Mouse (Mus musculus) testis, adult 2 months (tissue): Measurements from ENCODE around the gene Vcl. TPM values are rescaled to one million over a fixed set of nuclear protein-coding genes. Genes with fewer than 3 reads are reported as not detected.

ENCODE experiments used
- H3K27ac ChIP-seq: fragments of 200-500 bp; 2 replicates; pipeline ENCODE4 v1.5.1; 2012; ENCODE audit warnings: low read depth, low read length; ENCODE audit not compliant: control insufficient read depth, insufficient read depth
- H3K27me3 ChIP-seq: fragments of 200-500 bp; 2 replicates; pipeline ENCODE4 v1.6.1; 2012; ENCODE audit warnings: mild to moderate bottlenecking, low read length, moderate library complexity; ENCODE audit not compliant: control insufficient read depth, insufficient read depth
- H3K36me3 ChIP-seq: fragments of 200-500 bp; 2 replicates; pipeline ENCODE4 v1.6.1; 2012; ENCODE audit warnings: mild to moderate bottlenecking, low read length; ENCODE audit not compliant: control insufficient read depth, insufficient read depth
- H3K4me1 ChIP-seq: fragments of 200-500 bp; 2 replicates; pipeline ENCODE4 v1.6.1; 2012; ENCODE audit warnings: low read length; ENCODE audit not compliant: control insufficient read depth, insufficient read depth
- H3K4me3 ChIP-seq: fragments of 200-500 bp; 2 replicates; pipeline ENCODE4 v1.5.1; 2012; ENCODE audit warnings: low read depth, mild to moderate bottlenecking, low read length, moderate library complexity, mixed read lengths; ENCODE audit not compliant: control insufficient read depth
- CTCF ChIP-seq: fragments of 200-500 bp; IDR thresholded peaks from 2 replicates; pipeline ENCODE4 v1.5.1; 2012; ENCODE audit warnings: low read depth, mild to moderate bottlenecking, inconsistent platforms, low read length, moderate library complexity; ENCODE audit not compliant: control insufficient read depth, insufficient read depth, insufficient replicate concordance
- POLR2A ChIP-seq: fragments of 200-500 bp; IDR thresholded peaks from 2 replicates; pipeline ENCODE4 v1.6.1; 2012; ENCODE audit warnings: low read depth, mild to moderate bottlenecking, inconsistent platforms, low read length, moderate library complexity; ENCODE audit not compliant: control insufficient read depth
- polyA plus RNA-seq: library from polyadenylated mRNA; depleted of rRNA; stranded (reverse); fragments of >200 nt; gene quantifications from 2 replicates; pipeline ENCODE4 v1.2.3, GENCODE M21; 2012

Vcl gene
- polyA plus RNA-seq, 1 experiment = 22.9 TPM

GRCm38 (mm10) chr14:20956021-20956420 is 26.8 kb downstream of the Vcl start:
- no peaks in the 10 kb centered on the region for H3K36me3 ChIP-seq
- no peaks in the 10 kb centered on the region for H3K27me3 ChIP-seq
- no peak for TF ChIP-seq POLR2A
- TF ChIP-seq CTCF = no peak
- H3K27ac ChIP-seq = no peak overlapping the region
- no peaks in the 10 kb centered on the region for H3K4me1 ChIP-seq
- H3K4me3 ChIP-seq = no peak overlapping the region

DNA sequence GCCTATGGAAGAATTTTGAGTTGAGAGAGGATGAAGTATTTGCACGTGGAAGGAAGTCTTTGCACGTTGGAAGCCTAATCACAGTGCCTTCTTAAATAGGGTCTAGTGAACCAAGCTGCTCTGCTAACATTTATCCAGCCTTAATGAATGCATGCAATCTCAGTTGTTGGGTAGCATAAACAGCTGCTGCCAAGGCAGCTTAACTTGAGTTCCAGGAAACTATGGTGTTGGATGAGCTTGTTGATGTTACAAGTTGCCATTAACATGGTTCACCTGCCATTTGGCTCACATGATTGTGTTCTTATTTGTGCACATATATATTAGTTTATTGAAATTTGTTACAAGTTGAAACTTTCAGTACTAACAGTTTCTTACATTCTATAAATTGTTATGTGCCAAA is 29.8 kb downstream of the Vcl start:
- H3K4me1 ChIP-seq = no peaks in the 10 kb centered on the region
- TF ChIP-seq POLR2A (no peak), CTCF (no peak)
- H3K27me3 ChIP-seq = no peaks in the 10 kb centered on the region
- H3K4me3 ChIP-seq = no peak overlapping the region
- H3K27ac ChIP-seq = no peak overlapping the region
- H3K36me3 ChIP-seq = no peaks in the 10 kb centered on the region

- no peaks in the 10 kb centered on the region for H3K4me1 ChIP-seq
- TF ChIP-seq CTCF (no peak), POLR2A (no peak)
- no peaks in the 10 kb centered on the region for H3K27me3 ChIP-seq
- H3K27ac ChIP-seq = no peak overlapping the region
- no peaks in the 10 kb centered on the region for H3K36me3 ChIP-seq
- no peak overlapping the region for H3K4me3 ChIP-seq
These were observed 33.3 kb downstream of the Vcl start for GRCm38 (mm10) chr14:20962466-20962865.

DNA sequence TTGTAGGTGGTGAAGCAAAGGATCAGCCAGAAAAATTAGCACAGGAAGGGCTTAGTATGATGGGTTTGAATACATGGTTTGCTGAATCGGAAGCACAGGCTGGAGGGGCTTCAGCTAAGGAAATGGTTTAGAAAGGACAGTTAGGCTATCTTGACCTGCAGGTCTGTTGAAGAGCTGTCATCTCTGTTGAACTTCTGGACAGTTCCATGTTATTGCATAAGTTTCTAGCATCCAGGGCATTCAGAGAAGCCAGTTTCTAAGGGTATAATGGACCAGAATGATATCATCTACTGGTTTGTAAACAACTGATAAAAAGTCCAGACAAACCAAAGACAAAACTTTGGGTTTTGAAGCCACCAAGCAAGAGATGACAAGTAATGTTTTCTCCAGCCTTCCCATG is 33.7 kb downstream of the Vcl start:
- Histone ChIP-seq H3K4me3 (no peak overlapping the region), H3K27ac (no peak overlapping the region), H3K4me1 (no peaks in the 10 kb centered on the region), H3K27me3 (no peaks in the 10 kb centered on the region), H3K36me3 (no peaks in the 10 kb centered on the region)
- TF ChIP-seq CTCF = no peak
- TF ChIP-seq POLR2A = no peak

DNA sequence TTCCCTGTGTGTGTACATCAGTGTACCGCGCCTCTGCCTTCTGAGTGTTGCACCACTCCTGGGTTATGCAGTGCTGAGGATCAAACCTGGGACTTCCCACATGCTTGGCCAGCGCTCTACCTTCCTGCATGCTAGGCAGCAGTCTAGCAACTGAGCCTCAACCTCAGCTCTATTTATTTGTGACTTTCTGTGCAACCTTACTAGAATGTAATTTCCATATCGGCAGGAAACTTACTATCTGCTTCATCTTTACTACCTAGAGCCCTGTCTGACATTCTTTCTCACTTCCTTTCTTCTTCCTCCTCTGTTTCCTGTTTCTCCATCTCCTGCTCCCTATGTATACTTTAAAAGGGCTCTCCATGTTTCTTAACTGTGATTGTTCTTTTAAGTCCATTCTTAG is 34.7 kb downstream of the Vcl start:
- H3K4me3 ChIP-seq = no peak overlapping the region
- H3K4me1 ChIP-seq = no peaks in the 10 kb centered on the region
- H3K27ac ChIP-seq = no peak overlapping the region
- H3K27me3 ChIP-seq = no peaks in the 10 kb centered on the region
- no peak for TF ChIP-seq CTCF
- TF ChIP-seq POLR2A = no peak
- H3K36me3 ChIP-seq = no peaks in the 10 kb centered on the region

DNA sequence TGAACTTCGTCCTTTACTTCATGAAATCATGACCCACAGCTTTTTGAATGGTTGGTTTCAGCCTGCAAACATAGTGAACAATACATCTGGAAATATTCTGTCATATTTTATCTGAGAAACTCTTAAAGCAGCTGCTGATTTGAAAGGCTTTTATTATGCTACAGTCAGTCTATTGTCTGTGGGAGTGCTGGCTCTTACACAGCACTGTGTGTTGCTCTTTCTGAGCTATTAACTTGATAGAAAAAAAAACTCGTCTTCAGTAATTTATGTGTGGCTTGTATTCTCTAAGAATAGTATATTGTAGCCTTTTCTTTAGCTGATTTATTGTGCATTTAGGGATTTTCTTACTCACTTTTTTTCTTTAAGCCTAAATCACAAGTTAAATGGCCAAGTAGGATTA is 35.1 kb downstream of the Vcl start:
- Histone ChIP-seq H3K4me3 (no peak overlapping the region), H3K27me3 (no peaks in the 10 kb centered on the region), H3K27ac (no peak overlapping the region), H3K36me3 (no peaks in the 10 kb centered on the region), H3K4me1 (no peaks in the 10 kb centered on the region)
- no peak for TF ChIP-seq POLR2A
- no peak for TF ChIP-seq CTCF

GRCm38 (mm10) chr14:20966959-20967670 is 37.9 kb downstream of the Vcl start:
- TF ChIP-seq CTCF = no peak
- TF ChIP-seq POLR2A = no peak
- Histone ChIP-seq H3K36me3 (no peaks in the 10 kb centered on the region), H3K4me1 (no peaks in the 10 kb centered on the region), H3K27me3 (no peaks in the 10 kb centered on the region), H3K4me3 (no peak overlapping the region), H3K27ac (no peak overlapping the region)
